In genomic region chr3:95994975-95995801, GRCm38 (mm10) we compare ENCODE assay signal across 8 mouse cellular contexts. TPM values are rescaled to one million over a fixed set of nuclear protein-coding genes. Genes with fewer than 3 reads are reported as not detected.
A peak's percentile ranks its signal among the peaks of the same experiment; 100 is the strongest.
DNase-seq lines count a peak whose midpoint lies in the region; ATAC-seq lines count a peak whose summit lies in the region.

No protein-coding gene starts in this region.

- H3K4me1 ChIP-seq in forebrain, embryonic 10.5 days, result peaks cover 64% of the 10 kb centered on the region
- H3K4me1 ChIP-seq in intestine, embryonic 16.5 days (ENCODE audit: control insufficient read depth, insufficient read depth, low read length), result peaks cover 10% of the 10 kb centered on the region
- peaks cover 60% of the 10 kb centered on the region for H3K4me1 ChIP-seq in midbrain, embryonic 10.5 days

- H3K36me3 ChIP-seq in forebrain, embryonic 10.5 days (replicated peaks), result peaks cover 51% of the 10 kb centered on the region
- H3K36me3 ChIP-seq in intestine, embryonic 16.5 days (ENCODE audit: control insufficient read depth, insufficient read depth, low read length), result no peaks in the 10 kb centered on the region
- peaks cover 38% of the 10 kb centered on the region for H3K36me3 ChIP-seq in midbrain, embryonic 10.5 days

- DNase-seq in ovary, postnatal 36 days (ENCODE audit: low spot score), result peak; percentile 51
- no peak for DNase-seq in ovary, adult 18-20 months (ENCODE audit: low spot score)
- DNase-seq in adrenal gland, postnatal 36 days, result peak; percentile 23 to 43
- peak; percentile 58 for DNase-seq in forebrain, embryonic 10.5 days (ENCODE audit: extremely low spot score, low spot score)
- peak; percentile 76 for DNase-seq in midbrain, embryonic 10.5 days (ENCODE audit: low spot score)
- peak; percentile 58 for DNase-seq in thymus, postnatal 25 days
- no peak for DNase-seq in left cerebral cortex, adult 9 months (ENCODE audit: low spot score in 2 of 2)

- H3K4me2 ChIP-seq in intestine, embryonic 16.5 days (ENCODE audit: low read depth, low read length), result peak overlapping the region; percentile 81

- WGBS in forebrain, embryonic 10.5 days, result under 1% methylated on average over 50 of the region's 51 CpGs
- WGBS in intestine, embryonic 16.5 days, result 2% methylated on average over 49 of the region's 51 CpGs
- WGBS in midbrain, embryonic 10.5 days, result 1% methylated on average over 51 of the region's 51 CpGs

- peak; percentile 66 for ATAC-seq in intestine, embryonic 16.5 days

- H3K27ac ChIP-seq in forebrain, embryonic 10.5 days, result peak overlapping the region; percentile 99
- H3K27ac ChIP-seq in intestine, embryonic 16.5 days (ENCODE audit: low read length), result peak overlapping the region; percentile 93
- peak overlapping the region; percentile 100 for H3K27ac ChIP-seq in midbrain, embryonic 10.5 days (replicated peaks)

- peak overlapping the region; percentile 86 for H3K4me3 ChIP-seq in forebrain, embryonic 10.5 days
- H3K4me3 ChIP-seq in intestine, embryonic 16.5 days (ENCODE audit: low read length), result peak overlapping the region; percentile 64
- peak overlapping the region; percentile 86 for H3K4me3 ChIP-seq in midbrain, embryonic 10.5 days

- no peaks in the 10 kb centered on the region for H3K27me3 ChIP-seq in forebrain, embryonic 10.5 days (ENCODE audit: poor library complexity, severe bottlenecking)
- H3K27me3 ChIP-seq in intestine, embryonic 16.5 days (replicated peaks; ENCODE audit: control insufficient read depth, insufficient read depth, low read length), result no peaks in the 10 kb centered on the region
- H3K27me3 ChIP-seq in midbrain, embryonic 10.5 days (ENCODE audit: low read depth, poor library complexity, severe bottlenecking), result no peaks in the 10 kb centered on the region

- H3K9ac ChIP-seq in intestine, embryonic 16.5 days (ENCODE audit: low read depth, low read length), result peak overlapping the region; percentile 79

- H3K9me3 ChIP-seq in forebrain, embryonic 10.5 days, result no peaks in the 10 kb centered on the region
- H3K9me3 ChIP-seq in intestine, embryonic 16.5 days (ENCODE audit: control insufficient read depth, low read length), result no peaks in the 10 kb centered on the region
- H3K9me3 ChIP-seq in midbrain, embryonic 10.5 days (replicated peaks), result no peaks in the 10 kb centered on the region

RNA-seq across cellular contexts. Expression of gene Plekho1, which starts 0.6 kb away (rescaled TPM):
- total RNA-seq in adrenal gland, postnatal 36 days (2021), result 10 to 100 TPM; 18.5 to 29.8 TPM
- polyA plus RNA-seq in forebrain, embryonic 10.5 days (2016; fragmentation: Nextera tagmentation; extraction: Ambion mirVana), result 66.0 and 69.1 TPM in 2 replicates
- polyA plus RNA-seq in intestine, embryonic 16.5 days (2015; fragmentation: Nextera tagmentation; extraction: Ambion mirVana), result 17.3 and 17.7 TPM in 2 replicates
- polyA plus RNA-seq in midbrain, embryonic 10.5 days (2016; fragmentation: Nextera tagmentation; extraction: Ambion mirVana), result 66.8 and 69.0 TPM in 2 replicates

Comparison
In these comparisons a context has a peak if more than half of its experiments do, and no peak if none do; other contexts are left out.
1. DNase-seq: peak in ovary, postnatal 36 days (single experiment), adrenal gland, postnatal 36 days (2 of 2), forebrain, embryonic 10.5 days (single experiment), midbrain, embryonic 10.5 days (single experiment) and thymus, postnatal 25 days (single experiment); none in ovary, adult 18-20 months (single experiment) and left cerebral cortex, adult 9 months (0 of 2).
2. Peak in every context shown above with its lines, with median percentiles within 50 percentile points of each other: H3K27ac ChIP-seq and H3K4me3 ChIP-seq.